Mouse (Mus musculus): ENCODE data around the gene C1rl.
"Not testable (repeated sequence)": the region's sequence is repeated elsewhere in the genome, so short reads cannot be mapped to it uniquely, and the experiment has no call there.

Gene C1rl

GRCm38 (mm10) chr6:124492842-124493561, at the start of gene C1rl:
C1rl (plus strand) TSS chr6:124493113.
- DNase-seq (ENCODE audit: low spot score): peak; percentile 80

- DNase-seq (ENCODE audit: low spot score): no peak
These were observed 49.6 kb upstream of the C1rl start for GRCm38 (mm10) chr6:124443338-124443737.

- DNase-seq (ENCODE audit: low spot score): no peak
These were observed 46.9 kb upstream of the C1rl start for GRCm38 (mm10) chr6:124446024-124446423.

GRCm38 (mm10) chr6:124446459-124446858, 46.5 kb upstream of the C1rl start:
- no peak for DNase-seq (ENCODE audit: low spot score)

GRCm38 (mm10) chr6:124447356-124447755, 45.6 kb upstream of the C1rl start:
- DNase-seq (ENCODE audit: low spot score): no peak

GRCm38 (mm10) chr6:124448186-124448852, 44.6 kb upstream of the C1rl start:
- no peak for DNase-seq (ENCODE audit: low spot score)

GRCm38 (mm10) chr6:124448959-124449667, 43.8 kb upstream of the C1rl start:
- no peak for DNase-seq (ENCODE audit: low spot score)

- DNase-seq (ENCODE audit: low spot score): no peak
These were observed 43.1 kb upstream of the C1rl start for GRCm38 (mm10) chr6:124449668-124450383.

GRCm38 (mm10) chr6:124451995-124452394, 40.9 kb upstream of the C1rl start:
- DNase-seq (ENCODE audit: low spot score): no peak

- DNase-seq (ENCODE audit: low spot score): no peak
These were observed 39.2 kb upstream of the C1rl start for GRCm38 (mm10) chr6:124453756-124454155.

- DNase-seq (ENCODE audit: low spot score): no peak
These were observed 36.7 kb upstream of the C1rl start for GRCm38 (mm10) chr6:124456243-124456642.

GRCm38 (mm10) chr6:124457827-124458226, 35.1 kb upstream of the C1rl start:
- DNase-seq (ENCODE audit: low spot score): no peak

GRCm38 (mm10) chr6:124458505-124458904, 34.4 kb upstream of the C1rl start:
- DNase-seq (ENCODE audit: low spot score): no peak

GRCm38 (mm10) chr6:124459388-124459787, 33.5 kb upstream of the C1rl start:
- no peak for DNase-seq (ENCODE audit: low spot score)

- peak; percentile 27 for DNase-seq (ENCODE audit: low spot score)
These were observed 29.0 kb upstream of the C1rl start for GRCm38 (mm10) chr6:124463881-124464291.

GRCm38 (mm10) chr6:124464305-124465271, 28.3 kb upstream of the C1rl start, which contains the start of gene Clstn3:
Clstn3 (minus strand) TSS chr6:124464794.
- DNase-seq (ENCODE audit: low spot score): peak; percentile 93

GRCm38 (mm10) chr6:124465299-124465698, 27.6 kb upstream of the C1rl start:
- no peak for DNase-seq (ENCODE audit: low spot score)

- no peak for DNase-seq (ENCODE audit: low spot score)
These were observed 27.2 kb upstream of the C1rl start for GRCm38 (mm10) chr6:124465729-124466128.

GRCm38 (mm10) chr6:124471121-124471520, 21.8 kb upstream of the C1rl start:
- DNase-seq (ENCODE audit: low spot score): no peak

- not testable (repeated sequence) for DNase-seq (ENCODE audit: low spot score)
These were observed 20.9 kb upstream of the C1rl start for GRCm38 (mm10) chr6:124471783-124472638.

Measured in layer of hippocampus, adult 11-12 months (tissue).